Mouse (Mus musculus): ENCODE measurements around the gene Tnrc6c. TPM values are rescaled to one million over a fixed set of nuclear protein-coding genes. Genes with fewer than 3 reads are reported as not detected.

Gene Tnrc6c
- polyA plus RNA-seq, 1 experiment from 2014 or later, result 8.6 TPM

- H3K4me3 ChIP-seq (ENCODE audit: low read length), result no peak overlapping the region; the same call in 1 of the 2 replicates
- H3K9ac ChIP-seq (ENCODE audit: low read length), result no peak overlapping the region
- no peaks in the 10 kb centered on the region for H3K27me3 ChIP-seq (ENCODE audit: control insufficient read depth, insufficient read depth, low read depth, low read length)
- peak; percentile 41 for ATAC-seq (ENCODE audit: low read depth)
- WGBS, result 36% methylated on average over 23 of the region's 23 CpGs
- no peaks in the 10 kb centered on the region for H3K36me3 ChIP-seq (ENCODE audit: control insufficient read depth, insufficient read depth, low read length)
- peaks cover 12% of the 10 kb centered on the region; the same call in 1 of the 2 replicates for H3K4me1 ChIP-seq (replicated peaks; ENCODE audit: control insufficient read depth, insufficient read depth, low read length)
- H3K27ac ChIP-seq (ENCODE audit: low read length), result no peak overlapping the region
- no peaks in the 10 kb centered on the region for H3K9me3 ChIP-seq (ENCODE audit: control insufficient read depth, low read length)
- H3K4me2 ChIP-seq (ENCODE audit: low read depth, low read length), result peak overlapping the region; percentile 56
These were observed 136.8 kb downstream of the Tnrc6c start for GRCm38 (mm10) chr11:117790703-117791440.

GRCm38 (mm10) chr11:117791441-117791761 lies 137.3 kb downstream of the Tnrc6c start:
- no peak for ATAC-seq (ENCODE audit: low read depth)
- 81% methylated on average over 9 of the region's 9 CpGs for WGBS
- Histone ChIP-seq H3K9me3 (ENCODE audit: control insufficient read depth, low read length) (no peaks in the 10 kb centered on the region), H3K4me2 (ENCODE audit: low read depth, low read length) (no peak overlapping the region), H3K36me3 (ENCODE audit: control insufficient read depth, insufficient read depth, low read length) (no peaks in the 10 kb centered on the region), H3K27me3 (ENCODE audit: control insufficient read depth, insufficient read depth, low read depth, low read length) (no peaks in the 10 kb centered on the region), H3K4me3 (ENCODE audit: low read length) (no peak overlapping the region), H3K4me1 (replicated peaks; ENCODE audit: control insufficient read depth, insufficient read depth, low read length) (peaks cover 12% of the 10 kb centered on the region; the same call in 1 of the 2 replicates), H3K27ac (ENCODE audit: low read length) (no peak overlapping the region), H3K9ac (ENCODE audit: low read length) (no peak overlapping the region)

DNA sequence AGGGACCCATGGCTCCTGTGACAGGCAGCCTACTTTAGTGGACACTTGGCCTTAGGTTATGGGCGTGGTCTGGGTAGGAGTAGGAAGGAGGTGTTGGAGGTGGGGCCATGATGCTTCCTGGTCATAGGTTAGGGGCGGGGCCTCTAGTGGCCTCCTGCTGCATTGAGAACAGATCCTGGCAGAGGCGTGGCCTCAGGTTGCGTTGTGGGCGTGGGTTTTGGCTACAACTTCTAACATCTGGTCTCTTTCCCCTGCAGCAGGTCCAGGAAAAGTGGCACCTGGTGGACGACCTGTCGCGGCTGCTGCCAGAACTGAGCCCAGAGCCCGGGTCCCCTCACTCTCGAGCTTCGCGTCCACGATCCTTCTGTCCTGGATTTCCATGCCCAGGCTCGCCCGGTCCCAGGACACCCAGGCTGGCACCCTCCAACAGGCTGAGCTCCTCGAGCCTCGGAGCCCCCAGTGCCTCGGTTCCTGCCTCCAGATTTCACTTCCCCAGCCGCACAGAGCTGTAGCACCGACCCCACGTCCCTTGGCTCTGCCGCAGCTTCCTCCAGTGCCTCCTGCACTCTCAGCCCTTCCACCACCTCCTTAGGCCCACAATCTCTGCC lies 138.3 kb downstream of the Tnrc6c start:
- Histone ChIP-seq H3K27me3 (ENCODE audit: control insufficient read depth, insufficient read depth, low read depth, low read length) (no peaks in the 10 kb centered on the region), H3K27ac (ENCODE audit: low read length) (peak overlapping the region; percentile 61), H3K9ac (ENCODE audit: low read length) (peak overlapping the region; percentile 62), H3K9me3 (ENCODE audit: control insufficient read depth, low read length) (no peaks in the 10 kb centered on the region), H3K36me3 (ENCODE audit: control insufficient read depth, insufficient read depth, low read length) (no peaks in the 10 kb centered on the region), H3K4me3 (ENCODE audit: low read length) (peak overlapping the region; percentile 39), H3K4me2 (ENCODE audit: low read depth, low read length) (peak overlapping the region; percentile 57), H3K4me1 (replicated peaks; ENCODE audit: control insufficient read depth, insufficient read depth, low read length) (peaks cover 12% of the 10 kb centered on the region; the same call in 1 of the 2 replicates)
- whole genome bisulfite sequencing, result 4% methylated on average over 22 of the region's 22 CpGs
- peak; percentile 74 for ATAC-seq (ENCODE audit: low read depth)

GRCm38 (mm10) chr11:117794035-117794551 lies 140.0 kb downstream of the Tnrc6c start:
- Histone ChIP-seq H3K4me2 (ENCODE audit: low read depth, low read length) (no peak overlapping the region), H3K9ac (ENCODE audit: low read length) (no peak overlapping the region), H3K27me3 (ENCODE audit: control insufficient read depth, insufficient read depth, low read depth, low read length) (no peaks in the 10 kb centered on the region), H3K27ac (ENCODE audit: low read length) (no peak overlapping the region), H3K4me3 (ENCODE audit: low read length) (no peak overlapping the region), H3K4me1 (replicated peaks; ENCODE audit: control insufficient read depth, insufficient read depth, low read length) (peaks cover 18% of the 10 kb centered on the region; the same call in 1 of the 2 replicates), H3K9me3 (ENCODE audit: control insufficient read depth, low read length) (no peaks in the 10 kb centered on the region), H3K36me3 (ENCODE audit: control insufficient read depth, insufficient read depth, low read length) (no peaks in the 10 kb centered on the region)
- WGBS, result 55% methylated on average over 4 of the region's 4 CpGs
- no peak for ATAC-seq (ENCODE audit: low read depth)

- no peak overlapping the region for H3K9ac ChIP-seq (ENCODE audit: low read length)
- peaks cover 12% of the 10 kb centered on the region; the same call in 1 of the 2 replicates for H3K4me1 ChIP-seq (replicated peaks; ENCODE audit: control insufficient read depth, insufficient read depth, low read length)
- H3K4me2 ChIP-seq (ENCODE audit: low read depth, low read length), result no peak overlapping the region
- WGBS, result 28% methylated on average over 5 of the region's 5 CpGs
- H3K27ac ChIP-seq (ENCODE audit: low read length), result no peak overlapping the region
- ATAC-seq (ENCODE audit: low read depth), result no peak
- no peaks in the 10 kb centered on the region for H3K9me3 ChIP-seq (ENCODE audit: control insufficient read depth, low read length)
- H3K4me3 ChIP-seq (ENCODE audit: low read length), result no peak overlapping the region
- H3K36me3 ChIP-seq (ENCODE audit: control insufficient read depth, insufficient read depth, low read length), result no peaks in the 10 kb centered on the region
- H3K27me3 ChIP-seq (ENCODE audit: control insufficient read depth, insufficient read depth, low read depth, low read length), result no peaks in the 10 kb centered on the region
These were observed 142.9 kb downstream of the Tnrc6c start for GRCm38 (mm10) chr11:117796954-117797353.

GRCm38 (mm10) chr11:117797511-117798159 lies 143.5 kb downstream of the Tnrc6c start, which contains the start of gene 6030468B19Rik:
Gene 6030468B19Rik (plus strand): TSS chr11:117797660.
- 39% methylated on average over 9 of the region's 9 CpGs for WGBS
- no peak within 1 kb of the TSS for H3K4me2 ChIP-seq (ENCODE audit: low read depth, low read length)
- H3K27me3 ChIP-seq (ENCODE audit: control insufficient read depth, insufficient read depth, low read depth, low read length), result no peaks in the 10 kb centered on the region
- H3K4me3 ChIP-seq (ENCODE audit: low read length), result no peak within 1 kb of the TSS
- H3K9me3 ChIP-seq (ENCODE audit: control insufficient read depth, low read length), result no peaks in the 10 kb centered on the region
- H3K9ac ChIP-seq (ENCODE audit: low read length), result no peak within 1 kb of the TSS
- no peaks in the 10 kb centered on the region for H3K36me3 ChIP-seq (ENCODE audit: control insufficient read depth, insufficient read depth, low read length)
- H3K4me1 ChIP-seq (replicated peaks; ENCODE audit: control insufficient read depth, insufficient read depth, low read length), result peaks cover 7% of the 10 kb centered on the region; the same call in 1 of the 2 replicates
- no peak within 1 kb of the TSS for H3K27ac ChIP-seq (ENCODE audit: low read length)
- no peak for ATAC-seq (ENCODE audit: low read depth)

- Histone ChIP-seq H3K4me1 (replicated peaks; ENCODE audit: control insufficient read depth, insufficient read depth, low read length) (peaks cover 6% of the 10 kb centered on the region; the same call in 1 of the 2 replicates), H3K9me3 (ENCODE audit: control insufficient read depth, low read length) (no peaks in the 10 kb centered on the region), H3K4me3 (ENCODE audit: low read length) (no peak overlapping the region), H3K4me2 (ENCODE audit: low read depth, low read length) (no peak overlapping the region), H3K36me3 (ENCODE audit: control insufficient read depth, insufficient read depth, low read length) (no peaks in the 10 kb centered on the region), H3K9ac (ENCODE audit: low read length) (no peak overlapping the region), H3K27me3 (ENCODE audit: control insufficient read depth, insufficient read depth, low read depth, low read length) (no peaks in the 10 kb centered on the region), H3K27ac (ENCODE audit: low read length) (no peak overlapping the region)
- 0 out of 2 replicates have a peak, but pooled peaks have one; percentile 8 for ATAC-seq (ENCODE audit: low read depth)
- 19% methylated on average over 2 of the region's 2 CpGs for WGBS
These were observed 144.1 kb downstream of the Tnrc6c start for GRCm38 (mm10) chr11:117798160-117798541.

GRCm38 (mm10) chr11:117799174-117799573 lies 145.1 kb downstream of the Tnrc6c start:
- Histone ChIP-seq H3K4me3 (ENCODE audit: low read length) (no peak overlapping the region), H3K9ac (ENCODE audit: low read length) (no peak overlapping the region), H3K4me1 (replicated peaks; ENCODE audit: control insufficient read depth, insufficient read depth, low read length) (peaks cover 6% of the 10 kb centered on the region; the same call in 1 of the 2 replicates), H3K36me3 (ENCODE audit: control insufficient read depth, insufficient read depth, low read length) (no peaks in the 10 kb centered on the region), H3K9me3 (ENCODE audit: control insufficient read depth, low read length) (no peaks in the 10 kb centered on the region), H3K27ac (ENCODE audit: low read length) (no peak overlapping the region), H3K4me2 (ENCODE audit: low read depth, low read length) (no peak overlapping the region), H3K27me3 (ENCODE audit: control insufficient read depth, insufficient read depth, low read depth, low read length) (no peaks in the 10 kb centered on the region)
- ATAC-seq (ENCODE audit: low read depth), result no peak
- WGBS, result 56% methylated on average over 5 of the region's 5 CpGs

DNA sequence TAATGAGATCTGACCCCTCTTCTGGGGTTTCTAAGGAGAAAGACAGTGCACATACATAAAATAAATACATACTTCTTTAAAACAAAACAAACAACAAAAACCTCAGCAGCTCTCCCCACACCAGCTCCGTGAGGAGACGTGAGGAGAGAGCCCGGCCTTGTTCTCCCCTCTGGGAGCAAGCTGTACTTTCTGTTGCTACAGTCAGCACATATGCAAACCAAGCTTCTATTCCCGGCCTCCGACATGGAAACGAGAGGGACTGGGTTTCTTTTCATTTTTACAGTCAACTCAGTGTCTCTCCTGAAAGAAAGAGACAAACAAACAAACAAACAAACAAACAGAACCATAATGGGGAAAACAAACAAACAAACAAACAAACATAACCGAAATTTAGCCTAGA lies 145.9 kb downstream of the Tnrc6c start:
- Histone ChIP-seq H3K4me1 (replicated peaks; ENCODE audit: control insufficient read depth, insufficient read depth, low read length) (peaks cover 6% of the 10 kb centered on the region; the same call in 1 of the 2 replicates), H3K4me2 (ENCODE audit: low read depth, low read length) (no peak overlapping the region), H3K9me3 (ENCODE audit: control insufficient read depth, low read length) (no peaks in the 10 kb centered on the region), H3K27me3 (ENCODE audit: control insufficient read depth, insufficient read depth, low read depth, low read length) (no peaks in the 10 kb centered on the region), H3K4me3 (ENCODE audit: low read length) (no peak overlapping the region), H3K36me3 (ENCODE audit: control insufficient read depth, insufficient read depth, low read length) (no peaks in the 10 kb centered on the region), H3K9ac (ENCODE audit: low read length) (no peak overlapping the region), H3K27ac (ENCODE audit: low read length) (no peak overlapping the region)
- WGBS, result 76% methylated on average over 7 of the region's 7 CpGs
- no peak for ATAC-seq (ENCODE audit: low read depth)
